Mouse (Mus musculus) layer of hippocampus, postnatal 36 days (tissue): ENCODE measurements around the gene Iqsec1. TPM values are rescaled to one million over a fixed set of nuclear protein-coding genes. Genes with fewer than 3 reads are reported as not detected.

ENCODE experiments used
- DNase-seq, 2 experiments: peaks; one replicate each; pipeline ENCODE4 v3.0.0; 2022
- total RNA-seq, 2 experiments: library from RNA; stranded (reverse); gene quantifications; 2 replicates each; pipeline ENCODE4 v1.2.3; 2021

Iqsec1 gene
- total RNA-seq, 2 experiments from 2014 or later = 243 to 261 TPM

- DNase-seq = no peak
Measured at GRCm38 (mm10) chr6:90887024-90887775, 101.3 kb downstream of the Iqsec1 start.

- no peak for DNase-seq
Measured at GRCm38 (mm10) chr6:90885626-90886025, 102.9 kb downstream of the Iqsec1 start.

- DNase-seq = no peak
Measured at GRCm38 (mm10) chr6:90884631-90885030, 103.9 kb downstream of the Iqsec1 start.

DNA sequence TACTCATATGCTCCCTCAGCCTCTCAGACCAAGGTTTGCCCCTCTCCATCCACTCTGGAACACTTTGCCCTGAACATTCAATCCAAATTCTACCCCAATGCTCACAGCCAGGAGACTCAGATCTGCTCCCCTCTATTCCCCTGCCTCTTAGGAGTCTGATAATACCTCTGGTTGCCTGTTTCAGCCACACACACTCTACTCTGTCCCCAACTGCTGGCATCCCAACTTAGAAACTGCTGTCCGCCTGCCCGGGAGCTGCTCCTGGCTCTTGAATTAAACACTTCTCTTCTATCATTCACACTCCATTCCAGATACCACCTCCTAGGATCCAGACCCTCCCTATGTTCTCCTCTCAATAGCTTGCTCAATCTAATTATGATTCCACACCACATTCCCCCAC, 107.5 kb downstream of the Iqsec1 start:
- no peak for DNase-seq

GRCm38 (mm10) chr6:90880404-90880803, 108.1 kb downstream of the Iqsec1 start:
- DNase-seq = peak; percentile 20 to 37

DNA sequence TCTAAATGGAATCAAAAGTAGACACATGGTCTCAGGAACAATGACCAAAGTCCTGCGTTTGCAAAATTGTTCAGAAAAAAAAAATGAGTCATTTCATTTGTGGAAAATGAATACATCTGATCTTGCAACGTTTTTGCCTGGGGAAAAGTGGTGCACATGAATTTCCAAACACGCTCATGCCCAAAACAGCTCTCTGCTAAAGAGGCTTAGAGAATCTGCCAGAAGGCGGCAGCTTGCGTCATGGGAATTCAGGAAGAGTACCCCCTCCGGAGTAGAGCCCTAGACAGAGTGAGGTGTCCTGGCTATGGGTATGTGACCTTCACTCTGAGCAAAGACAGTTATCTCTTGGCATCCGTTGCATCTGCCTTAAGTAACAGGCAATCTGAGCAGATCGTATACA, 116.9 kb downstream of the Iqsec1 start:
- DNase-seq = peak; percentile 18 to 37

- DNase-seq = no peak
Measured at GRCm38 (mm10) chr6:90868033-90868432, 120.5 kb downstream of the Iqsec1 start.

DNA sequence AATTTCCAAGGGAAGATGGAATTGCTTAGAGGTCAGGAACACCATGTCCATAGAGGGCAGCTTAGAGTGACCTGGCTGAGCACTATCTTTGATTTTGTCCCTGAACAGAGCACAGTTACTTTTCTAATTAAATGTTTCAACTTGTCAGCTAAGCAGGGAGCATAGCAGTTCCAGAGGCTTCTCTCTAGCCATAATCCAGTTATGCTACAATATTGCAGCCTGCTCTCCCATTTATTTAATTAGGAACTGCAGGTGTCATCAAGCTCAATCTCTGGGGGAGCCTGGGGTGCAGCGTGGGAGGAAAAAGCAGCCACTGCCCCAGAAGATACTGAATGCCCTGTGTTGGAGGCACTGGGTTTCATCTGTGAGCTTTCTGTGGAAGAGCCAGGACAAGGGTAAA, 127.1 kb downstream of the Iqsec1 start:
- no peak for DNase-seq

DNA sequence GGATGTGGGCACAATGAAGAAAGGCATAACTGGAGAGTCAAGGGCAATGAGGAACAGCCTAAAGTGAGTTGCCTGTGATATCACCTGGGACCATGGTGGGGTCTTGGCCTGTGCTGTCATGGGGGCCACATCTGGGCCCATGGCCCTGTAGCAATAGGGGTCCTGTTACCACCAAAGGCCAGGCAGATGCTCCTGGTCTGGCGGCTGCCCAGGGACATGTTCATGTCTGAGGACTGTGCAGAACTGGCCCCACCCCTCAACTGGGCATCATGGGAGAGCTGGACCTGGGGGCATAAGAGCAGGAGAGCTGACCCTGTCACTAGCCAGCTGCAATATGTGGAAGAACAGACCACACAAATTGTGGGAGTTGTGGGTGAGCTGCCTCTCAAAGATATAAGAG, 130.6 kb downstream of the Iqsec1 start:
- no peak for DNase-seq

DNA sequence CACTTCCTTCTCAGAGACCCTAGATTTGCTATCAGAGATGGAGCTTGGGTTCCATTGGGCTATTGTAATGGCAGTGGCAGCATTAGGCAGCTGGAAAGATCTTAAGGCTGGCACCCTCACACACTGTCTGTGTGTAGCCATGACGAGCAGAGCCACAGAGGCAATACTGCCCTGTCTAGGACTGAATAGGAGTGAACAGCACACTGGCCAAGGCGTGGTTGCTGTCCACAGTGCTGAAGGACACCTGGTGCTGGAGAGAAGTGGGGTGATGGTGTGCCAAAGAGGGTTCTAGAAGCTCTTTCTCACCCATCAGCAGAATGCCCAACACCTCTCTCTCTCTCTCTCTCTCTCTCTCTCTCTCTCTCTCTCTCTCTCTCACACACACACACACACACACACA, 136.1 kb downstream of the Iqsec1 start:
- DNase-seq = no peak

GRCm38 (mm10) chr6:90848068-90848467, 140.4 kb downstream of the Iqsec1 start:
- no peak for DNase-seq

GRCm38 (mm10) chr6:90847523-90847922, 141.0 kb downstream of the Iqsec1 start:
- DNase-seq = no peak

DNA sequence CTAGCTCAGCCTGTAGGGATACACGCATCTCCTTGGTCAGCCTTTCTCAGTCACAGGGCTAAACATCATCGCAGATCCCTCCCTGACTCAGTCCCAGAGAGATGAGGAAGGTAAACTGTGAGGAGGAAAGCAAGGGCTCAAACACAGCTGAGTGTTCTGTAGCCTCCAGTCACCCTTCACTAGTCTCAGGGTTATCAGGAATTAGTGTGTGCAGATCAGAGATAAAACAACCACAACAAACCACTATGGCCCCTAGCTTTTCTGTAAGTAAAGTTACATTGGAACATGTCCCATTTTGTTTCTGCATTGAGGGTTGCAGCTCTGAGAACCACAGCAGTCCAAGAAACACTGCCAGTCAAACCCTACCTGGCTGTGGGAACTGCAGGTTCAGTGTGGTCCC, 148.5 kb downstream of the Iqsec1 start:
- no peak for DNase-seq

DNA sequence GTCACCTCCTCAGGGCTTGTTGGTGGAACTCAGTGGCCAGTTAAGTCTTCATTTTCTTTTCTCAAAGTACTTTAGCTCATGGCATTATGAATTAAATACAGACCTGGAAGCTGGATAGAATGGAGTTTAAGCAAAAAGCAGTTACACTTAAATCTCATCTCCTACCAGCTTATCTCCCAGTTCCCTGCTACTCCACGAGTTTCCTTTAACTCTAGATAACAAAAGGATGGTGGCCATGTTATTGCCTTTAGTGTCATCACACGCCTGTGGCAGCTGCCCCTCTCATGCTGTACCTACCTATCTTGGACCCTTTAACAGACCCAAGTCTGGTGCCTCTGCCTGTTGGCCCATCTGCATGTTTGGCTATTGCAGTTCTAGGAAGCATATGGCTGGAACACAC, 151.7 kb downstream of the Iqsec1 start:
- DNase-seq = no peak

GRCm38 (mm10) chr6:90829536-90829935, 158.9 kb downstream of the Iqsec1 start:
- no peak for DNase-seq

DNA sequence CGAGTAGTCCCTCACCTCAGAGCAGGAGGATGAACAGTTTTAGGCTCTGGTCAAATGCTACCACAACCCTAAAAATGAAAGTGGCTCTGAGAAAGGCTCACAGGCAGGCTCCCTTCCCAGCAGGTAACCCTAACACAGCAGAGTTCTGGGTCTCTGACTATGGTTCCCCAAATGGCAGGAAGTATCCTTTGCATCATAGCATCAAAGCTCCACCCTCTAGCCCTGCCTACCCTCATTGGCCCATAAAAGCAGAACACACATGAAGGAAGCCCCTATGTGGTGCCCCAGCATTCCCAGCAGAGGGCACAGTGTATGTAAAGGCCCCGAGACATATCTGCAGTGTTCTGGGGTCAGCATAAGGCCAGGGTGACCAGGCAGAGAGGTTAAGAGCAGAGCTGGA, 163.4 kb downstream of the Iqsec1 start:
- no peak for DNase-seq

- DNase-seq = no peak
Measured at GRCm38 (mm10) chr6:90823322-90823721, 165.2 kb downstream of the Iqsec1 start.

- peak; percentile 57 to 59 for DNase-seq
Measured at GRCm38 (mm10) chr6:90821916-90822602, 166.4 kb downstream of the Iqsec1 start.

GRCm38 (mm10) chr6:90819880-90820279, 168.6 kb downstream of the Iqsec1 start:
- DNase-seq = no peak

GRCm38 (mm10) chr6:90818956-90819355, 169.5 kb downstream of the Iqsec1 start:
- DNase-seq = peak in 1 of 2 experiments; percentile 72

DNA sequence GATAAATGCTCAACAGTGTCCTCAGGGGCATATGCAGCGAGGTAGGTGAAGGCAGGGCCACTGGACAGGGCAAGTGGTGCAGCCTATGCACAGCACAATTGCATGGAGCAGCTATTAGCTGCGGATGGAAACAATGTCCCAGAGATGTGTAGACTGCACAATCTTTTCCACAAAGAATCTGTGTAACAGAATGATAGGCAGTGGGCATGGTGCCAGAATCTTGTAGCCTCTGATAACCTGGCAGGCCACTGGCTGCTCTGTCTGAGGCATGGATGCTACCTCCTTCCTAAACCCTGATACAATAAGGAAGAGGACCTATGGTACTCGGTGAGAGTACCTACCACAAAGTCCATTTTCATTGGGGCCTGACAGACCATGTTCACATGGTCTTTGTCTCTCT, 171.9 kb downstream of the Iqsec1 start:
- no peak for DNase-seq

DNA sequence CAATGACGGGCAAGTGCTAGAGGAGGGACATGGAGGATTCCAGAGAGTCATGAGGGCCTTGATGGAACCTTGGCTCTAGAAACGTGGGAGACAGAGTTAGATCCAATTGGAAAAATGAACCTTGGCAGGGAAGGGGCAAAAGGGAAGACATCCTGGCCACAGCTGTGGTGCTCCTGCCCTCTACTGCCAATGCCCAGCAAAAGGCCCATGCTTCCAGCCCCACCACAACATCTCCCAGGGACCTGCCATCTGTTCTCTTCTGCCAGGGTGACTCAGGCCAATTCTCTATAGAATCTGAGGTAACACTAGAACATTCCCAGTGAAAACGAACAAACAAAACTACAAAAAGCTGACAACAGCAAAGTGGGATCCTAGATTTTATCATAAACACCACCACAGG, 173.1 kb downstream of the Iqsec1 start:
- DNase-seq = no peak

DNA sequence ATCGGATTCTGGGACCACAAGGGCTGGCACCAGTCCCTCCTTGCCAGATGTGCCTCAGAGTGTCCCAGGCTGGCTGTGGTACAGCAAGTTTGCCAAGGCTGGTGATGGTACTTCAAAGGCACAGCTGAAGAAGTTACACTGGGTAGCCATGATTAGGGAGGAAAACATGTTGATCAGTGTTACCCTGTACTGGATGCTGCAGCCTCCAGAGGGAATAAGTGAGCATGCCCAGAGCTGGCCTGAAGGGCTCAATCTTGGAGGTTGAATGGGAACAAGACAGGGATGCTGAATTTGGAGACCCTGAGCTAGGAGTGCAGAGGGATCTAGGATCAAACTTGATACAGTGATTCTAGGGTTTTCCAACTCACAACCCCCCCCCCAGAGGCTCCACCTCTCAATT, 175.0 kb downstream of the Iqsec1 start:
- DNase-seq = no peak

DNA sequence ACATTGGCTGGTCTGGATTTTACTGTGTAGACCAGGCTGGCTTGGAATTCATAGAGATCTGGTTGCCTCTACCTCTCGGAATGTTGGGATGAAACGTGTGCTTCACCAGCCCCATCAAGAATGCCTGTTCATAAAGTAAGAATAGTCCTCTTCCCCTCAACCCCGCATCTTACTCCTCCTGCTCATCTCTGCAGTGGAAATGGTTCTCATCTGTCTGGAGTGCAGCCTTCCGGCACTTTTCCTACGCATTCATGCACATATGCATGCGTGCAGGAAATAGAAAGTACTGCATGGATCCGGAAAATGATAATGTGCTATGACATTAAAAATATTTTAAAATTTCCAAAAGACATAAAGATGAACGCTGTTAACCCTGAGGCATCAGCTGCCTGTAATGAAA, 175.9 kb downstream of the Iqsec1 start:
- no peak for DNase-seq
